ENCODE assay signal across 47 mouse cellular contexts in the genomic region with DNA sequence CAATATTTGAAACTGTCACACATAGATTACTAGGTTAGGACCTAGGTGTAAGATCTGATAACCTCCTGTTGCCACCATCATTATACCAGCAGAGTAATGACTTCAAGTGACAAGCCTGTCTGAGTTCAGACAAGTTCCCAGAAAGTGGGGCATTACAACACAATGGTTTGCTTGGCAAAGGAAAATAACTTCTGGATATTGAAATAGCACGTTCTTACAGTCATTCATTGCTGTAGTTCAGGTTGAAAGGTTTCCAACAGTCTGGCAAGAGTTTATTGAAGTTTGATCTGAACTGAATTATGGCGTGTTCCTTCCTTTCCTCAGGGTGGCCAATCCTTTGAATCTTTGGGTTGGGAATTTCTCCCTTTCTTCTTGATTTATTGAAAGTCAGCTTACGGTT. TPM values are rescaled to one million over a fixed set of nuclear protein-coding genes. Genes with fewer than 3 reads are reported as not detected.
"Had no signal": no experiment of that assay in that cellular context is flagged by ENCODE, and none has a peak within 500 bp of the region (broad histone marks: within the 10 kb centered on the region; RNA-seq: fewer than 3 reads in every experiment).

No protein-coding gene starts in this region.

- H3K27me3 ChIP-seq: heart, embryonic 12.5 days; heart, embryonic 13.5 days; heart, embryonic 15.5 days; hindbrain, embryonic 13.5 days; hindbrain, embryonic 15.5 days; intestine, embryonic 15.5 days; kidney, embryonic 15.5 days had no signal

- H3K4me1 ChIP-seq: heart, embryonic 12.5 days; heart, embryonic 13.5 days; heart, embryonic 15.5 days; hindbrain, embryonic 10.5 days; intestine, embryonic 15.5 days; kidney, embryonic 15.5 days had no signal

- H3K27ac ChIP-seq: heart, embryonic 13.5 days; heart, embryonic 15.5 days; hindbrain, embryonic 10.5 days; hindbrain, embryonic 13.5 days; hindbrain, embryonic 14.5 days; hindbrain, embryonic 15.5 days; hindbrain, postnatal 0 days; intestine, embryonic 15.5 days; kidney, embryonic 15.5 days; kidney, postnatal 0 days; layer of hippocampus, adult 2 months; left cerebral cortex, adult 2 months had no signal

- H3K9ac ChIP-seq: heart, embryonic 12.5 days; heart, embryonic 13.5 days; heart, embryonic 15.5 days; hindbrain, embryonic 13.5 days; hindbrain, embryonic 14.5 days; hindbrain, embryonic 15.5 days; intestine, embryonic 15.5 days; kidney, embryonic 15.5 days had no signal

- DNase-seq: heart, postnatal 10 days; heart, postnatal 14 days; heart, postnatal 36 days; heart, postnatal 4 days; kidney, adult 11 months; kidney, adult 18-20 months; kidney, adult 2 months; kidney, adult 8-10 months; kidney, adult 9 months; kidney, postnatal 10 days; kidney, postnatal 14 days; kidney, postnatal 25 days; kidney, postnatal 36 days; kidney, postnatal 4 days; layer of hippocampus, adult 9-11 months; layer of hippocampus, postnatal 36 days had no signal

- ATAC-seq: hindbrain, embryonic 16.5 days; hindbrain, postnatal 0 days; inflammation-experienced regulatory T-cells, adult 6 months; intestine, embryonic 15.5 days; intestine, embryonic 16.5 days; intestine, postnatal 0 days had no signal

- H3K4me3 ChIP-seq: heart, embryonic 12.5 days; heart, embryonic 13.5 days; heart, embryonic 15.5 days; hindbrain, embryonic 10.5 days; hindbrain, embryonic 13.5 days; hindbrain, embryonic 15.5 days; intestine, embryonic 15.5 days; kidney, embryonic 15.5 days; layer of hippocampus, adult 2 months; left cerebral cortex, adult 2 months had no signal

- H3K9me3 ChIP-seq: heart, embryonic 12.5 days; heart, embryonic 13.5 days; heart, embryonic 15.5 days; hindbrain, embryonic 10.5 days; hindbrain, embryonic 13.5 days; hindbrain, embryonic 15.5 days; intestine, embryonic 15.5 days; kidney, embryonic 15.5 days had no signal

- H3K36me3 ChIP-seq: heart, embryonic 12.5 days; heart, embryonic 13.5 days; heart, embryonic 15.5 days; hindbrain, embryonic 10.5 days; hindbrain, embryonic 13.5 days; hindbrain, embryonic 15.5 days; intestine, embryonic 15.5 days; kidney, embryonic 15.5 days had no signal

- H3K4me2 ChIP-seq: heart, embryonic 11.5 days; heart, embryonic 12.5 days; heart, embryonic 13.5 days; heart, embryonic 15.5 days; hindbrain, embryonic 13.5 days; hindbrain, embryonic 14.5 days; hindbrain, embryonic 15.5 days; intestine, embryonic 15.5 days; kidney, embryonic 15.5 days had no signal

RNA-seq across cellular contexts. Expression of a gene that starts 57.8 kb away (rescaled TPM):
- total RNA-seq: heart, postnatal 10 days; heart, postnatal 14 days; heart, postnatal 25 days; heart, postnatal 36 days; heart, postnatal 4 days; hematopoietic stem cell, adult 5-6 weeks; layer of hippocampus, adult 18-20 months; layer of hippocampus, adult 2 months; layer of hippocampus, postnatal 10 days; layer of hippocampus, postnatal 14 days; layer of hippocampus, postnatal 25 days; layer of hippocampus, postnatal 36 days had no signal
- polyA plus RNA-seq: heart, embryonic 11.5 days; heart, embryonic 12.5 days; heart, embryonic 13.5 days; heart, embryonic 14.5 days; heart, embryonic 15.5 days; heart, embryonic 16.5 days; heart, postnatal 0 days; hindbrain, embryonic 15.5 days; hindbrain, postnatal 0 days; inflammation-experienced regulatory T-cells, adult 6 months; intestine, embryonic 14.5 days; intestine, embryonic 15.5 days; intestine, embryonic 16.5 days; intestine, postnatal 0 days; kidney, adult 2 months; kidney, embryonic 14.5 days; kidney, embryonic 15.5 days; kidney, embryonic 16.5 days; large intestine, adult 2 months had no signal
